Mouse (Mus musculus): Measurements from ENCODE around the gene Grin1.

DNA sequence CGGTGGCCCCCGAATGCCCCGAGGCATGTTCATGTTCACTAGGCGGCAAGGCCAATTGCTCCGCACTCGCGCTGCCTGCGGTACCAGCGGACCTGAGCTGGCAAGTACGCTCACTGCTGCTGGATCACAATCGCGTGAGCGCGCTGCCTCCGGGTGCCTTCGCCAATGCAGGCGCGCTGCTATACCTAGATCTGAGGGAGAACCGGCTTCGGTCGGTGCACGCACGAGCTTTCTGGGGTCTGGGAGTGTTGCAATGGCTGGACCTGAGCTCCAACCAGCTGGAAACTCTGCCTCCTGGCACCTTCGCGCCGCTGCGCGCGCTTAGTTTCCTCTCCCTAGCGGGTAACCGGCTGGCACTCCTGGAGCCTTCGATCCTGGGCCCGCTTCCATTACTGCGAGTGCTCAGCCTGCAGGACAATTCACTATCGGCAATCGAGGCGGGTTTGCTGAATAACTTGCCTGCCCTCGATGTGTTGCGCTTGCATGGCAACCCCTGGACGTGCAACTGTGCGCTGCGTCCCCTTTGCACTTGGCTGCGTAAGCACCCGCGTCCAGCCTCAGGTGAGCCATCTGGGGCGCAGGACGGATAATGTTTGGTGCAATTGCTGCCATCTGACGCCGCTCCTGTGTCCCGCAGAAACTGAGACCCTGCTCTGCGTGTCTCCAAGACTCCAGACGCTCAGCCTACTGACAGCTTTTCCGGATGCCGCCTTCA lies 28.7 kb downstream of the Grin1 start:
- TF ChIP-seq POLR2A (IDR thresholded peaks at IDR 0.05; ENCODE audit: borderline replicate concordance, low read depth, low read length) (no peak), CTCF (IDR thresholded peaks at IDR 0.05; ENCODE audit: low read depth, low read length) (no peak)
